Mouse (Mus musculus) liver, embryonic 13.5 days (tissue): Measurements from ENCODE around the gene Kcna5. TPM values are rescaled to one million over a fixed set of nuclear protein-coding genes. Genes with fewer than 3 reads are reported as not detected.
A peak's percentile ranks its signal among the peaks of the same experiment; 100 is the strongest.

Experiments
- ATAC-seq: fragments of 200-750 bp; cut with Nextera tagmentation; 2 replicates; pipeline ENCODE4 v1.8.0; 2017; ENCODE audit warnings: low read depth, mild to moderate bottlenecking, moderate number of reproducible peaks, moderate library complexity
- DNase-seq: peaks from one replicate; pipeline ENCODE4 v3.0.0; 2022
- H3K27ac ChIP-seq: fragments of 300-500 bp; sonication (generic); 2 replicates; pipeline ENCODE4 v1.5.1; 2015; ENCODE audit warnings: moderate library complexity, mild to moderate bottlenecking, inconsistent platforms
- H3K27me3 ChIP-seq: fragments of 300-500 bp; sonication (generic); 2 replicates; pipeline ENCODE4 v1.6.1; 2015; ENCODE audit warnings: mild to moderate bottlenecking, inconsistent platforms
- H3K36me3 ChIP-seq: fragments of 300-500 bp; sonication (generic); 2 replicates; pipeline ENCODE4 v1.6.1; 2015; ENCODE audit warnings: mild to moderate bottlenecking, inconsistent platforms
- H3K4me1 ChIP-seq: fragments of 300-500 bp; sonication (generic); replicated peaks from 2 replicates; pipeline ENCODE4 v1.6.1; 2015; ENCODE audit warnings: inconsistent platforms
- H3K4me2 ChIP-seq: fragments of 300-500 bp; sonication (generic); 2 replicates; pipeline ENCODE4 v1.6.1; 2015; ENCODE audit warnings: inconsistent platforms, mild to moderate bottlenecking, moderate library complexity
- H3K4me3 ChIP-seq: fragments of 300-500 bp; sonication (generic); replicated peaks from 2 replicates; pipeline ENCODE4 v1.5.1; 2015; ENCODE audit warnings: mild to moderate bottlenecking, inconsistent platforms
- H3K9ac ChIP-seq: fragments of 300-500 bp; sonication (generic); 2 replicates; pipeline ENCODE4 v1.6.1; 2015; ENCODE audit warnings: mild to moderate bottlenecking, inconsistent platforms
- H3K9me3 ChIP-seq: fragments of 300-500 bp; sonication (generic); replicated peaks from 2 replicates; pipeline ENCODE4 v1.6.1; 2016; ENCODE audit warnings: inconsistent platforms
- WGBS: fragments of 180-500 bp; shearing (Covaris S2); methylation state at CpG from one replicate; pipeline ENCODE4 v1.1.7; 2015; ENCODE audit not compliant: insufficient replicate concordance; 5-methylcytosine and 5-hydroxymethylcytosine counted together
- polyA plus RNA-seq: library from polyadenylated mRNA; unstranded; fragments of >200 nt; fragmentation: Nextera tagmentation; extraction: Ambion mirVana; gene quantifications from 2 replicates; pipeline ENCODE4 v1.2.1, GENCODE M21; 2015

The Kcna5 gene
- polyA plus RNA-seq, 1 experiment from 2014 or later: 0.13 TPM

GRCm38 (mm10) chr6:126535911-126536270, 679 bp upstream of the Kcna5 start:
- Histone ChIP-seq H3K9me3 (no peaks in the 10 kb centered on the region), H3K4me2 (no peak overlapping the region), H3K27ac (no peak overlapping the region), H3K4me3 (no peak overlapping the region), H3K9ac (no peak overlapping the region), H3K36me3 (no peaks in the 10 kb centered on the region), H3K4me1 (no peaks in the 10 kb centered on the region), H3K27me3 (peaks cover 33% of the 10 kb centered on the region)
- ATAC-seq (no peak), DNase-seq (no peak)
- 8% methylated on average over 1 of the region's 1 CpGs for WGBS

- ATAC-seq (no peak), DNase-seq (no peak)
- no peak overlapping the region for H3K4me3 ChIP-seq
- WGBS: 9% methylated on average over 31 of the region's 31 CpGs
- H3K9me3 ChIP-seq: no peaks in the 10 kb centered on the region
- H3K4me2 ChIP-seq: 0 out of 2 replicates have a peak overlapping the region, but pooled peaks have one; percentile 28
- no peak overlapping the region for H3K9ac ChIP-seq
- peaks cover 33% of the 10 kb centered on the region for H3K27me3 ChIP-seq
- no peaks in the 10 kb centered on the region for H3K36me3 ChIP-seq
- H3K27ac ChIP-seq: no peak overlapping the region
- H3K4me1 ChIP-seq: no peaks in the 10 kb centered on the region
These were observed 543 bp downstream of the Kcna5 start for GRCm38 (mm10) chr6:126534531-126535207.

DNA sequence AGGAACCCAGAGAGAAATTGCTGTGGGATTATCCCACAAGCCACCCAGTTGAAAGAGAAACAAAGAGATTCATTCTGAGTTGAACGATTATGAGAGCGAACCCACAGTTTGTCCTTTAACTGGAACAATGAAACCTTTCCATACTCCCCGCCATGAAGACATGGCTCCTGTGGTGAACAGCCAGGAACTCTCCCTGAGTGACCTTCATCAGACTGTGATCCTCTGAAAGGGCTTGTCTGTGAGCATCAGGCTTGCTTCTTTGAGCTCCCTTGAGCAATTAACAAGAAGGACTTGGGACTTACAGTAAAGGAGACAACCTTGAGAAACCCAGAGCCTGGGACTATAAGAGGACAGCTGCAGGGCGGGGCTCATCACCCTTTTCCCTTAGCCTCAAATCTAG, 3.9 kb downstream of the Kcna5 start:
- ATAC-seq (no peak), DNase-seq (no peak)
- no peak overlapping the region for H3K4me3 ChIP-seq
- WGBS: 64% methylated on average over 4 of the region's 4 CpGs
- H3K9me3 ChIP-seq: no peaks in the 10 kb centered on the region
- H3K27ac ChIP-seq: no peak overlapping the region
- no peaks in the 10 kb centered on the region for H3K4me1 ChIP-seq
- no peak overlapping the region for H3K4me2 ChIP-seq
- no peaks in the 10 kb centered on the region for H3K36me3 ChIP-seq
- peaks cover 33% of the 10 kb centered on the region for H3K27me3 ChIP-seq
- H3K9ac ChIP-seq: no peak overlapping the region

GRCm38 (mm10) chr6:126530019-126530418, 5.2 kb downstream of the Kcna5 start:
- Histone ChIP-seq H3K4me1 (no peaks in the 10 kb centered on the region), H3K36me3 (no peaks in the 10 kb centered on the region), H3K9me3 (no peaks in the 10 kb centered on the region), H3K4me3 (no peak overlapping the region), H3K4me2 (no peak overlapping the region), H3K27me3 (peaks cover 21% of the 10 kb centered on the region), H3K27ac (no peak overlapping the region), H3K9ac (no peak overlapping the region)
- no peak for DNase-seq
- WGBS: 38% methylated on average over 3 of the region's 3 CpGs
- no peak for ATAC-seq

GRCm38 (mm10) chr6:126514720-126515119, 20.5 kb downstream of the Kcna5 start:
- DNase-seq (no peak), ATAC-seq (no peak)
- Histone ChIP-seq H3K27me3 (no peaks in the 10 kb centered on the region), H3K4me1 (no peaks in the 10 kb centered on the region), H3K27ac (no peak overlapping the region), H3K4me2 (no peak overlapping the region), H3K36me3 (no peaks in the 10 kb centered on the region), H3K9me3 (no peaks in the 10 kb centered on the region), H3K9ac (no peak overlapping the region), H3K4me3 (no peak overlapping the region)
- 50% methylated on average over 10 of the region's 10 CpGs for WGBS

- H3K9me3 ChIP-seq: no peaks in the 10 kb centered on the region
- 63% methylated on average over 3 of the region's 3 CpGs for WGBS
- no peaks in the 10 kb centered on the region for H3K27me3 ChIP-seq
- ATAC-seq (no peak), DNase-seq (no peak)
- H3K27ac ChIP-seq: no peak overlapping the region
- H3K4me2 ChIP-seq: no peak overlapping the region
- H3K4me1 ChIP-seq: no peaks in the 10 kb centered on the region
- H3K4me3 ChIP-seq: no peak overlapping the region
- no peaks in the 10 kb centered on the region for H3K36me3 ChIP-seq
- H3K9ac ChIP-seq: no peak overlapping the region
These were observed 21.4 kb downstream of the Kcna5 start for GRCm38 (mm10) chr6:126513714-126514248.

DNA sequence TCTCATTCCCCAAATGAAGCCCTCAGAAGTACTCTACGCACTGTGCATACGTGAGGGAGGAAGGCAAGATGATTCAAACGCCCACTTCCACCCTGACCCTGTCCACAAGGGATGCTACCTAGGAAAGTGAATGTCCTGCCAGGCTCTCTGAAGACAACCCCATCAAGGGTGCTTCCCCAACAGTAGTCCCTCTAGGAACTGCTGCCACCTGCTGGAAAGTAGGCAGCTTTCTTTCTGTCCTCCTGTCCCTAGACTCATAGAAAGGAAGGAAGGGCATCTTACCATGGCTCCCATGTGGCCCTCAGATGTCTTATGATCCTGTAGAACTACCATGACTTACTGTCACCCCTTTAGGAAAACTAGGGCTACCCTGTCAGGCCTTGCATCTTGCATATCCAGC, 22.1 kb downstream of the Kcna5 start:
- Histone ChIP-seq H3K36me3 (no peaks in the 10 kb centered on the region), H3K9ac (no peak overlapping the region), H3K27ac (no peak overlapping the region), H3K4me2 (no peak overlapping the region), H3K4me1 (no peaks in the 10 kb centered on the region), H3K4me3 (no peak overlapping the region), H3K27me3 (no peaks in the 10 kb centered on the region), H3K9me3 (no peaks in the 10 kb centered on the region)
- WGBS: 56% methylated on average over 3 of the region's 3 CpGs
- no peak for ATAC-seq
- no peak for DNase-seq

GRCm38 (mm10) chr6:126508671-126509070, 26.5 kb downstream of the Kcna5 start:
- DNase-seq (no peak), ATAC-seq (no peak)
- Histone ChIP-seq H3K9ac (no peak overlapping the region), H3K27ac (no peak overlapping the region), H3K4me3 (no peak overlapping the region), H3K27me3 (no peaks in the 10 kb centered on the region), H3K4me2 (no peak overlapping the region), H3K36me3 (no peaks in the 10 kb centered on the region), H3K9me3 (no peaks in the 10 kb centered on the region), H3K4me1 (no peaks in the 10 kb centered on the region)
- 51% methylated on average over 6 of the region's 6 CpGs for WGBS

- no peak overlapping the region for H3K4me3 ChIP-seq
- no peak overlapping the region for H3K4me2 ChIP-seq
- DNase-seq (no peak), ATAC-seq (no peak)
- no peak overlapping the region for H3K27ac ChIP-seq
- no peak overlapping the region for H3K9ac ChIP-seq
- WGBS: 65% methylated on average over 8 of the region's 8 CpGs
- no peaks in the 10 kb centered on the region for H3K27me3 ChIP-seq
- H3K9me3 ChIP-seq: no peaks in the 10 kb centered on the region
- no peaks in the 10 kb centered on the region for H3K36me3 ChIP-seq
- no peaks in the 10 kb centered on the region for H3K4me1 ChIP-seq
These were observed 31.3 kb downstream of the Kcna5 start for GRCm38 (mm10) chr6:126503920-126504319.

DNA sequence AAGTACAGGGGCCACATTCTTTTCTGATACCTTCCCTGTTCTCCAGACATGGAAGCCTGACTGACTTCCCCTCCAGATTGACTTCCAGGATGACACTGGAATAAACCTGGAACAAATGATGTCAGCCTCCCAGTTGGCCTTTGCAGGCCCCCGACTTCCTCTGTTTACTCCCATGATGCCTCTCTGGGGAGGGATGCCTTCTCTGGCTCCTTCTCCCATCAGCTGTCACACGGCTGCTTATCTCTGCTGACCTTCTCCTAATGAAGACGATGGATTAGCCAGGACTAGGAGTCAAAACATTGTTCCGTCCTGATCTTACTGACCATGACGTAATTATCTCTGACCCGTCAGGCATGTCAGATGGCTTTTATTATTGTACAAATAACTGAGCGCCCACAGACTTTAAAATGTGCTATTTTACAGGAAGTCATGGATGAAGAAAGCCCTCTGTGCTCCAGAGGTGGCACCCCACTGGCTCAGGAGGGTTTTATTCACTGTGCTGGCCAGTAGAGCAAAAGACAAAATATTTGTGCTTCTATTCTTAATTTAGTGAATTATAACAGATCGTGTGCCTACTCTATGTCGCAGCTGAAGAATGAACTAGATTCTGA, 32.4 kb downstream of the Kcna5 start:
- Histone ChIP-seq H3K4me2 (no peak overlapping the region), H3K36me3 (no peaks in the 10 kb centered on the region), H3K4me3 (no peak overlapping the region), H3K27ac (no peak overlapping the region), H3K9ac (no peak overlapping the region), H3K4me1 (no peaks in the 10 kb centered on the region), H3K9me3 (no peaks in the 10 kb centered on the region), H3K27me3 (no peaks in the 10 kb centered on the region)
- DNase-seq (no peak), ATAC-seq (no peak)
- 47% methylated on average over 9 of the region's 9 CpGs for WGBS

DNA sequence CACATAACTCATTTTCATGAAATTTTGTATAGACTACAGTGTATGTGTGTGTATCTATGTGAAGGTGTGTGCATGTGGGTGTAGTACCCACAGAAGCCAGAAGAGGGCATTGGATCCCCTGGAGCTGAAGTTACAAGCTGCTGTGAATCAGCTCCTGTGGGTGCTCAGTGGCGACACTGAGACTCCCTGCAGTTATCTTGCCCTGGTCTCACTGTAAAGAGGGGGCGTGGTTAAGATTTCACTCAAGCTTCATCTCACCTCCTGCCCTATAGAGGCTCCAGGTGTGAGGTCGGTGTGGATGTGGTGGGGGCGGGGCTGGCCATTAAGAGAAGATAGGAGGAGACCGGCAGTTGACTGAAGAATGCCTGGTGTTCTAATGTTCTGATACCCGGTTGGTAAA, 34.2 kb downstream of the Kcna5 start:
- H3K36me3 ChIP-seq: no peaks in the 10 kb centered on the region

GRCm38 (mm10) chr6:126500088-126500487, 35.1 kb downstream of the Kcna5 start:
- no peak for DNase-seq
- Histone ChIP-seq H3K9ac (no peak overlapping the region), H3K27me3 (no peaks in the 10 kb centered on the region), H3K27ac (no peak overlapping the region), H3K4me3 (no peak overlapping the region), H3K4me1 (no peaks in the 10 kb centered on the region), H3K9me3 (no peaks in the 10 kb centered on the region), H3K4me2 (no peak overlapping the region), H3K36me3 (no peaks in the 10 kb centered on the region)
- ATAC-seq: no peak
- WGBS: 17% methylated on average over 8 of the region's 8 CpGs

More for the DNA sequence above, 34.2 kb downstream of the Kcna5 start:
- no peak for ATAC-seq
- H3K27ac ChIP-seq: no peak overlapping the region
- H3K4me2 ChIP-seq: no peak overlapping the region
- no peaks in the 10 kb centered on the region for H3K4me1 ChIP-seq
- no peak overlapping the region for H3K9ac ChIP-seq
- WGBS: 60% methylated on average over 6 of the region's 6 CpGs
- no peak overlapping the region for H3K4me3 ChIP-seq
- no peaks in the 10 kb centered on the region for H3K9me3 ChIP-seq
- no peak for DNase-seq
- no peaks in the 10 kb centered on the region for H3K27me3 ChIP-seq
